Mouse (Mus musculus): Measurements from ENCODE around the gene Adcy6.

Gene Adcy6

DNA sequence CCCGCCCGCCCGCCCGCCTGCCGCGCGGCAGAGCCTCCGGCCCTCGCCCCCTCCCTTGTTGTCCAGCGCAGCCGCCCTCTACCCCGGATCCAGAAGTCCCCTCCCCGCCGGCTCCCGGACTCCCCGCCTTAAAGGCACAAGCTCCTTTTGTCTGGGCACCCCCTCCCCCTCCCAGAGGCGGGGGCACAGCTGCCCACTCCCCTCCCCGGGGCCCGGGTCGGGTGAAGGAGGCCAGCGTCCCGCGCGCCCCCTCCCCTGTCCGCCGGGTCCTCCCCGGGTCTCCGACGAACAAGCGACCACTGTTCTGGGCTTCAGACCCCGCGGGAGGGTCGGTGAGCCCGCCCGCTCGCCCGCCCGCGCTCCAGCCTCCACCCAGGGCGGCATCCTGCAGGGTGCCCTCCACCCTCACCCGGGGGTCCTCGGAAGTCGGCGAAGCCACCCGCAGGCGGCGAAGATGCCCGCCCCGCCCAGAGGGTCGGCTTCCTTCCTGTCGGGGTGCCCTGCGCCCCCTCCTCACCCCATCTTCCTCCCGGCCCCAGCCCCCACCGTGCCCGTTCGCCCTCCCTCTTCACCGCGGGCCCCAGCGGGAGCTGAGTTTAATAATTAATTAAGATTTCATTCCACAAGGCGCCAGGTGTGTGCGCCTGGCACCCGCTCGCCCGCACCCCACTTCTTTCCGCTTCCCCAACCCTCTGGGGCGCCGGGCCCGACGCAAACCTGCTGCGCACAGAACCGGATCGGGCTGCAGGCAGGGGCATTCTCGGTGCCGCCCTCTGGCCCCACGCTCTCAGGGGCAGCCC is at the start of gene Adcy6:
Adcy6 (minus strand) TSS at position 746 of the 800 bp plus-strand sequence.
- DNase-seq (ENCODE audit: extremely low read depth, insufficient read length, low spot score), result peak; percentile 66

DNA sequence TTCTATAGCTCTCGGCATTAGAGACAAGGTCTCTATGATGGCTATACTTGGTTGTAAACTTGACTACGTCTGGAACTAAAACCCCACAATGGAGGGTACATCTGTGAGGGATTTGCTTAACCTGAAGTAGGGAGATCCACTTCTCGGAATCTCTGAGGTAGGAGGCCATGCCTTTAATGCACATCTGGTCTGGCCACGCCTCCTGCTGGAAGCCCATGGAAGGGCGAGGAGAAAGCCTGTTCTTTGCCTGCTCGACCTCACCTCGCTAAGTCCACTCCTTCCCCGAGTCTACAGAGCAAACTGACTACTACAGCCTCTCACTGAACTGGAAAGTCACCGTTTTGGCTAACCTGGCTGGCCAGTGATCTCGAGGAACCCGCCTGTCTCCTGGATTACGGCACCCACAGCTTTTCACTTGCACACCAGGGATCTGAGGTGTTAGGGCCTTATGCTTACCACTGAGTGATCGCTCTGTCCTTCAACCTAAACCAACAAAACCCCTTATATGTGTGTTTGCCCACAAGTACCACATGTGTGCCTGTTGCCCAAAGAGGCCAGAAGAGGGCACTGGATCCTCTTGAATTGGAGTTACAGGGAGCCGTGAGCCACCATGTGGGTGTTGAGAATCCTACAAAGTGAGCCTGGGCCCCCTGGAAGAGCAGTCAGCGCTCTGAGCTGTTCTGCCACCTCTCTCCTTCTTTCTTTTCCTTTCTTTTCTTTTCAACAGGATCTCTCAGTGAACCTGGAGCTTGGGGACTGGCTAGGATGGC is 47.3 kb upstream of the Adcy6 start:
- DNase-seq (ENCODE audit: extremely low read depth, insufficient read length, low spot score), result no peak

GRCm38 (mm10) chr15:98652174-98652573 is 42.3 kb upstream of the Adcy6 start:
- no peak for DNase-seq (ENCODE audit: extremely low read depth, insufficient read length, low spot score)

DNA sequence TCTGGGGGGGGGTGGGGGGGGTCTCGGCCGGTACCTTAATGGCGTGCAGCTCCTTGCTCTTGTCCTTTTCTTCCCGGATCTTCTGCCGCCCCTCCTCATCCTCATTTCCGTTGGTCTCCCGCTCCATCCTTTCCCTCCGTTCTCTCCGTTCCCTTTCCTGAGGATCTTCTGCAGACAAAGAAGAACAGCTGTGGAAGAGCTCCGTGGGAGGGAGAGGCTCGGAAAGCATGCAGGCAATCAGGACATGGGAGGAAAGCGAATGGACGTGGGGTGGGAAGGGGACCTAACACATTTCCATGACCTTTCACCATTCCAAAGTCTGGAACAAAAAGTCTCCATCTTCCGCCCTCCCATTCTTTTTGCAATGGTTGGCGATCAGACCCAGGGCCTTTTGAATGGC is 41.6 kb upstream of the Adcy6 start:
- DNase-seq (ENCODE audit: extremely low read depth, insufficient read length, low spot score), result no peak

- no peak for DNase-seq (ENCODE audit: extremely low read depth, insufficient read length, low spot score)
Measured at GRCm38 (mm10) chr15:98648071-98648470, 38.2 kb upstream of the Adcy6 start.

GRCm38 (mm10) chr15:98647308-98647707 is 37.4 kb upstream of the Adcy6 start:
- DNase-seq (ENCODE audit: extremely low read depth, insufficient read length, low spot score), result no peak

- no peak for DNase-seq (ENCODE audit: extremely low read depth, insufficient read length, low spot score)
Measured at GRCm38 (mm10) chr15:98646737-98647136, 36.9 kb upstream of the Adcy6 start.

DNA sequence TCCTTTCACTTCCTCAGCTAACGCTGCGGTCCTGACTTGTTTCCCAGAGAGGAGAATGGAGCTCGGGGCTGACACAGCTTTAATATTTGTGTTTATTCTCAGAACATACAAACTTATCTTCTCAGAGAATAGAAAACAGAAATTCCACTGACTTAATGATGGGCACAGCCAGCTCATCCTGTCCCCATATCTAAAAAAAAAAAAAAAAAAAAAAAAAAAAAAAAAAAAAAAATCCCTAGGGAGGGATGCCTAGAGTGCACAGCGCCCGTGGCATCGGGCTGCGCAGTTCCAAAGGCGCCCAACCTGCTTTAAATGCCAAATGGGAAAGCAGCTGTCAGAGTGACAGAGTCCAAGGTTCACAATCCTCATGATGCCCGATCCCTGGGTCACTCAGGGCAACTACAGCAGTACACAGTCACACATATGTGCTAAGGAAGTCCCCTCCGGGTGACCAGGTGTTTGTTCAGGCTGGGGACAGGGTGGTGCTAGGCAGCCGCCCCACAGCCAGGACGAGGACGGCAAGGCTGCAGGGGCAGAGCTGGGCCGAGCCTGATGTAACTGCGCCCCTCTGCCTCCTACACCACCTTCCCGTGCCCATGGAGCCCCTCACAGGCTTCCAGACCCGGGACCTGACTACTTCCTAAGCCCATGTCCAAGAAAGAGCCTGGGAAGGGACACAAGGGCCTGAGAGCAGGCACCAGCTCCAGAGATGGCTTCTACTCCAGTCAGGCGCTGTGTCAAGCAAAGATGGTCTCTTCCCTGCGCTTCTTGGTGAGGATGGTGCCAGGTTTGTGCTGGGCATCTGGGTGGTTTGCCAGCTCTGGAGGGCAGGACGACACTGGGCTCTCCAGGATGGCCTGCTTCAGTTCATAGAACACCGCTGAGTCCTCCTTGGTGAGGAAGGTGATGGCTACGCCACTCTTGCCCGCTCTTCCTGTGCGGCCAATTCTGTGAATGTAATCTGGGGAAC is 35.5 kb upstream of the Adcy6 start:
- DNase-seq (ENCODE audit: extremely low read depth, insufficient read length, low spot score), result no peak

- DNase-seq (ENCODE audit: extremely low read depth, insufficient read length, low spot score), result no peak
Measured at GRCm38 (mm10) chr15:98644406-98644805, 34.5 kb upstream of the Adcy6 start.

DNA sequence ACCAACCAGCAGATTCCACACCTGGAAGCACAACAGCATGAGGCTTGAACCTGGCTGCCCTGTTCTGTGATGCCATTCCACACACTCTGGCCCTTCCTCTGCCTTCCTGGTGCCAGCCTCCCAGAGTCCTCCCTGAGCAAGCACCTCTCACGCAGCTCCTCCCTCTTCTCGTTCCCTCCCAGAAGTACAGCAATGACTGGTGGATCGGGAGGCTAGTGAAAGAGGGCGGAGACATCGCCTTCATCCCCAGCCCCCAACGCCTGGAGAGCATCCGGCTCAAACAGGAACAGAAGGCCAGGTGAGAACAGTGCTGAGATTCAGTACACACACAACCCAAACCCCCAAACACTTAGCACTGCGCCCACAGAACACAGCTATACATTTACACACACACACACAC is 30.3 kb upstream of the Adcy6 start:
- DNase-seq (ENCODE audit: extremely low read depth, insufficient read length, low spot score), result no peak

GRCm38 (mm10) chr15:98637155-98637554 is 27.3 kb upstream of the Adcy6 start:
- no peak for DNase-seq (ENCODE audit: extremely low read depth, insufficient read length, low spot score)

GRCm38 (mm10) chr15:98636517-98636916 is 26.6 kb upstream of the Adcy6 start:
- no peak for DNase-seq (ENCODE audit: extremely low read depth, insufficient read length, low spot score)

GRCm38 (mm10) chr15:98635291-98635841 is 25.5 kb upstream of the Adcy6 start:
- DNase-seq (ENCODE audit: extremely low read depth, insufficient read length, low spot score), result no peak

- peak; percentile 81 for DNase-seq (ENCODE audit: extremely low read depth, insufficient read length, low spot score)
Measured at GRCm38 (mm10) chr15:98634541-98635081, 24.7 kb upstream of the Adcy6 start.

GRCm38 (mm10) chr15:98633822-98634470 is 24.1 kb upstream of the Adcy6 start:
- no peak for DNase-seq (ENCODE audit: extremely low read depth, insufficient read length, low spot score)

- no peak for DNase-seq (ENCODE audit: extremely low read depth, insufficient read length, low spot score)
Measured at GRCm38 (mm10) chr15:98632921-98633320, 23.0 kb upstream of the Adcy6 start.

DNA sequence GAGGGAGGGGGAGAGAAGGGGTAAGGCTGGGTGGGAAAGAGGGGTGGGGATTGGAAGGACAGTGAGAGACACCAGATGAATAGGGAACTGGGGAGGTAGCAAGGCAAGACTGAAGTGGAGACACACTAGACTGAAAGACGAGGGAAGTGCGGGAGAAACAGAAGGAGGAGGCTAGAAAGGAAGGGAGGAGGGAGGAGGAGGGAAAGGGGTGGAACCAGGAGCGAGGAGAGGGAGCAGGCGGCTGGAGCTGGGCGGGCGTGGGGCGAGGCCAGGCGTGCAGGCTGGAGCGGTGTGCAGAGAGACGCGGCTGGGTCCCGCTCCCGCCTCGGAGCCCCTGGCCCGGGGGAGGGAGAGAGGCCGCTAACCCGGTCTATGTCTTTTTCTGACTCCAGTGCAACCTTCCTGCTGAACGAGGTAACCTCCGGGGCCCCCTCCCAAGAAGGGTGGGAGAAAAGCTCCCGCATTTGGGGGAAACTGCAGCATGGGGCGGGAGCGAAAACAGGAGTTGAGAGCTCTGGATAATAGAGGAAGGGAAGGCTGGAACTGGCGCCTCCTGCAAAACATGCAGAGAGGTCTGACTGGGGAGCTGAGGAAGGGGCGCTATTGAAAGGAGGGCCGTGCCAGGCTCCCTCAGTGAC is 22.4 kb upstream of the Adcy6 start:
- DNase-seq (ENCODE audit: extremely low read depth, insufficient read length, low spot score), result peak; percentile 77

- peak; percentile 76 for DNase-seq (ENCODE audit: extremely low read depth, insufficient read length, low spot score)
Measured at GRCm38 (mm10) chr15:98631493-98631892, 21.6 kb upstream of the Adcy6 start.

GRCm38 (mm10) chr15:98630540-98630939 is 20.7 kb upstream of the Adcy6 start, which contains the start of gene Cacnb3:
Gene Cacnb3 (plus strand): TSS chr15:98630840.
- DNase-seq (ENCODE audit: extremely low read depth, insufficient read length, low spot score), result no peak

Data from 3134 (cell line).